Mouse (Mus musculus): ENCODE measurements around the gene Ildr2.

Gene Ildr2

GRCm38 (mm10) chr1:166286231-166286630 lies 32.3 kb downstream of the Ildr2 start:
- no peak for DNase-seq

- DNase-seq: no peak
These were observed 36.6 kb downstream of the Ildr2 start for GRCm38 (mm10) chr1:166290562-166290961.

GRCm38 (mm10) chr1:166293086-166293485 lies 39.1 kb downstream of the Ildr2 start:
- no peak for DNase-seq

GRCm38 (mm10) chr1:166295548-166295947 lies 41.6 kb downstream of the Ildr2 start:
- DNase-seq: no peak

- DNase-seq: no peak
These were observed 42.4 kb downstream of the Ildr2 start for GRCm38 (mm10) chr1:166296371-166296770.

GRCm38 (mm10) chr1:166296971-166297370 lies 43.0 kb downstream of the Ildr2 start:
- no peak for DNase-seq

GRCm38 (mm10) chr1:166297499-166298111 lies 43.7 kb downstream of the Ildr2 start:
- DNase-seq: no peak

GRCm38 (mm10) chr1:166298884-166299283 lies 44.9 kb downstream of the Ildr2 start:
- no peak for DNase-seq

- no peak for DNase-seq
These were observed 45.9 kb downstream of the Ildr2 start for GRCm38 (mm10) chr1:166299821-166300220.

GRCm38 (mm10) chr1:166300526-166300925 lies 46.6 kb downstream of the Ildr2 start:
- no peak for DNase-seq

GRCm38 (mm10) chr1:166304352-166305240 lies 50.7 kb downstream of the Ildr2 start:
- DNase-seq: no peak

GRCm38 (mm10) chr1:166308471-166308850 lies 54.5 kb downstream of the Ildr2 start:
- DNase-seq: no peak

- peak; percentile 16 for DNase-seq
These were observed 55.1 kb downstream of the Ildr2 start for GRCm38 (mm10) chr1:166308851-166309715.

- DNase-seq: no peak
These were observed 57.2 kb downstream of the Ildr2 start for GRCm38 (mm10) chr1:166311151-166311550.

GRCm38 (mm10) chr1:166313637-166314036 lies 59.7 kb downstream of the Ildr2 start:
- DNase-seq: no peak

GRCm38 (mm10) chr1:166315706-166316105 lies 61.8 kb downstream of the Ildr2 start:
- no peak for DNase-seq

- DNase-seq: peak; percentile 70
These were observed 65.3 kb downstream of the Ildr2 start for GRCm38 (mm10) chr1:166319132-166319698.

- DNase-seq: no peak
These were observed 72.5 kb downstream of the Ildr2 start for GRCm38 (mm10) chr1:166326421-166326820.

GRCm38 (mm10) chr1:166330752-166331151 lies 76.8 kb downstream of the Ildr2 start:
- DNase-seq: no peak

- DNase-seq: peak; percentile 18
These were observed 85.2 kb downstream of the Ildr2 start for GRCm38 (mm10) chr1:166339110-166339509.

GRCm38 (mm10) chr1:166342060-166342459 lies 88.1 kb downstream of the Ildr2 start:
- no peak for DNase-seq

GRCm38 (mm10) chr1:166342539-166342938 lies 88.6 kb downstream of the Ildr2 start:
- no peak for DNase-seq

- no peak for DNase-seq
These were observed 89.6 kb downstream of the Ildr2 start for GRCm38 (mm10) chr1:166343586-166343985.

Data from lung, postnatal 10 days (tissue).